Mouse (Mus musculus): ENCODE measurements around the gene Plekhh3.

DNA sequence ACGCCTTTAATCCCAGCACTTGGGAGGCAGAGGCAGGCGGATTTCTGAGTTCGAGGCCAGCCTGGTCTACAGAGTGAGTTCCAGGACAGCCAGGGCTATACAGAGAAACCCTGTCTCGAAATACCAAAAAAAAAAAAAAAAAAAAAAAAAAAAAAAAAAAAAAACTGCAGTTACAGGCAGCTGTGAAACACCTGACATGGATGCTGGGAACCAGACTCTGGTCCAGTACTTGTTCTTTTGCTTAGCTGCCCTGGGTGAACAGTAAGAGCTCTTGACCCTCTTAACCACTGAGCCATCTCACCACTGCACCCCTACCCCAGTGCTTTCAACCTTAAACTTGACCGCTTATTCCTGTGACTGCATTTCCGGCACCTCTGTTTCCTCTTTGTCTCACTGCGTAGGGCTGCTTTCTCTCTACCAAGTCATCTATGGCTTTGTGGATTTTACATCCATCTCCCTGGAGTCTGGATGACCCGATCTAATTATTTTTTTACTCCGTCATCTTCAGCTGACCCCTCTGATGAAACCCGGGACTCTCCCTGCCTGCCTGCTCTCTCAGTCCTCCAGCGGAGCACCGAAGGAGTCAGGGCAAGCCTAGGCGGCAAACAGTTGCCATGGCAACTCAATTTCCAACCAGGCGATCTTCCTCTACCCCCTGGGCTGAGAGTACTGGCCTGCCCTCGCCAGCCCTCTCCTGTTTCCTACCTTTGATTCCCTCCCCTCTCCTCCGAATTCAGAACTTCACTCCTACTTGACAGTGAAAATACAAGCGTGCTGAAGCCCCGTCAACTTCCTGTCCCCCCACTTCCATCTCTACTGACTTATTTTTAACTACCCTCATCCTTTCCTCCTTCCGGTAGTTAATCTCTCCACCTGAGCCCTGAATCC, 27.6 kb downstream of the Plekhh3 start:
- TF ChIP-seq CTCF (IDR thresholded peaks at IDR 0.05; ENCODE audit: low read depth, low read length) (no peak), POLR2AphosphoS5 (IDR thresholded peaks at IDR 0.05; ENCODE audit: insufficient replicate concordance, low read depth, low read length) (no peak), GATA1 (IDR thresholded peaks at IDR 0.05; ENCODE audit: borderline replicate concordance, low read length) (no peak), TAL1 (conservative IDR thresholded peaks at IDR 0.05; ENCODE audit: low read depth, low read length) (no peak)

All from G1E (cell line).